Mouse (Mus musculus) CH12.LX (cell line): ENCODE measurements at regions not wholly inside any gene's neighbourhood (a gene's known extent, or its start where the extent isn't known, plus 50 kb on each side); places are given as distances from the start of the nearest gene placed in this dataset.

ENCODE experiments used
- DNase-seq: peaks from one replicate; pipeline ENCODE4 v3.0.0-alpha.2; 2013; ENCODE audit errors: extremely low read depth
- H3K27ac ChIP-seq: 2 replicates; pipeline ENCODE4 v1.5.1; 2012; ENCODE audit warnings: low read depth, mild to moderate bottlenecking, control low read depth, moderate library complexity; ENCODE audit not compliant: insufficient read depth
- H3K27me3 ChIP-seq: replicated peaks from 2 replicates; pipeline ENCODE3; 2012; ENCODE audit warnings: inconsistent platforms
- H3K36me3 ChIP-seq, 2 experiments: replicated peaks in 1 of 2; 2 replicates each; pipeline versions ENCODE3 to v1.6.1; 2012; ENCODE audit warnings: inconsistent platforms in 1 of 2, low read length in 1 of 2, mild to moderate bottlenecking in 1 of 2, mixed read lengths in 1 of 2, moderate library complexity in 1 of 2; ENCODE audit not compliant: control insufficient read depth in 1 of 2, insufficient read depth in 1 of 2
- H3K4me1 ChIP-seq, 2 experiments: 2 replicates each; pipeline ENCODE4 v1.6.1; 2012; ENCODE audit warnings: inconsistent platforms in 1 of 2, moderate library complexity in 1 of 2; ENCODE audit not compliant: insufficient read depth in 2 of 2, control insufficient read depth in 1 of 2
- H3K4me2 ChIP-seq: 2 replicates; pipeline ENCODE4 v1.6.1; 2012; ENCODE audit warnings: low read depth, mild to moderate bottlenecking, control low read depth; ENCODE audit not compliant: poor library complexity, insufficient read depth, severe bottlenecking
- H3K4me3 ChIP-seq, 3 experiments: fragments of 150-350 bp in 1 of 3; sonication (generic) in 1 of 3; replicated peaks in 1 of 3; 2 replicates each; pipeline versions ENCODE3 to v1.5.1; 2011 to 2012; ENCODE audit warnings: low read depth in 2 of 3, low read length in 2 of 3, mild to moderate bottlenecking in 2 of 3, moderate library complexity in 2 of 3, control low read depth in 1 of 3, improper control_type of control experiment in 1 of 3, inconsistent platforms in 1 of 3, mixed read lengths in 1 of 3; ENCODE audit not compliant: poor library complexity in 1 of 3
- H3K79me2 ChIP-seq: replicated peaks from 2 replicates; pipeline ENCODE4 v1.6.1; 2012; ENCODE audit warnings: mild to moderate bottlenecking, moderate library complexity; ENCODE audit not compliant: control insufficient read depth, poor library complexity, insufficient read depth, severe bottlenecking; ENCODE audit errors: extremely low read depth
- H3K9ac ChIP-seq: 2 replicates; pipeline ENCODE4 v1.6.1; 2012; ENCODE audit warnings: low read depth, mild to moderate bottlenecking, control low read depth, moderate library complexity; ENCODE audit not compliant: insufficient read depth
- H3K9me3 ChIP-seq: replicated peaks from 2 replicates; pipeline ENCODE3; 2012; ENCODE audit warnings: low read length, inconsistent platforms, mixed read lengths
- BHLHE40 ChIP-seq: IDR thresholded peaks from 2 replicates; pipeline ENCODE4 v1.6.1; 2011; ENCODE audit warnings: mild to moderate bottlenecking, low read depth, low read length, improper control_type of control experiment
- CHD1 ChIP-seq: IDR thresholded peaks from 2 replicates; pipeline ENCODE4 v1.6.1; 2012; ENCODE audit warnings: low read depth, low read length, improper control_type of control experiment, inconsistent platforms
- CHD2 ChIP-seq: IDR thresholded peaks from 2 replicates; pipeline ENCODE4 v1.6.1; 2011; ENCODE audit warnings: low read length, improper control_type of control experiment
- EP300 ChIP-seq: IDR thresholded peaks from 2 replicates; pipeline ENCODE4 v1.6.1; 2011; ENCODE audit warnings: low read length, improper control_type of control experiment
- GABPA ChIP-seq: IDR thresholded peaks from 2 replicates; pipeline ENCODE4 v1.6.1; 2012; ENCODE audit warnings: low read depth, low read length, improper control_type of control experiment, inconsistent platforms; ENCODE audit not compliant: insufficient replicate concordance
- IRF4 ChIP-seq: IDR thresholded peaks from 2 replicates; pipeline ENCODE4 v1.6.1; 2014; ENCODE audit warnings: low read depth, mild to moderate bottlenecking, inconsistent platforms, low read length, improper control_type of control experiment
- JUN ChIP-seq: IDR thresholded peaks from 2 replicates; pipeline ENCODE4 v1.6.1; 2011; ENCODE audit warnings: low read depth, mild to moderate bottlenecking, low read length, improper control_type of control experiment, moderate library complexity; ENCODE audit not compliant: insufficient read depth
- JUND ChIP-seq: conservative IDR thresholded peaks from 2 replicates; pipeline ENCODE4 v1.6.1; 2011; ENCODE audit warnings: low read depth, low read length, improper control_type of control experiment
- KAT2A ChIP-seq: IDR thresholded peaks from 2 replicates; pipeline ENCODE4 v1.6.1; 2012; ENCODE audit warnings: low read length, improper control_type of control experiment, inconsistent platforms; ENCODE audit not compliant: insufficient replicate concordance
- MAFK ChIP-seq: IDR thresholded peaks from 2 replicates; pipeline ENCODE4 v1.6.1; 2011; ENCODE audit warnings: low read length, improper control_type of control experiment; ENCODE audit not compliant: insufficient replicate concordance
- MAZ ChIP-seq: IDR thresholded peaks from 2 replicates; pipeline ENCODE4 v1.6.1; 2012; ENCODE audit warnings: low read depth, mild to moderate bottlenecking, inconsistent platforms, low read length, improper control_type of control experiment, moderate library complexity
- MXI1 ChIP-seq: IDR thresholded peaks from 2 replicates; pipeline ENCODE4 v1.6.1; 2011; ENCODE audit warnings: mild to moderate bottlenecking, low read depth, low read length, improper control_type of control experiment
- MYC ChIP-seq: IDR thresholded peaks from 2 replicates; pipeline ENCODE4 v1.6.1; 2011; ENCODE audit warnings: low read depth, mild to moderate bottlenecking, improper control_type of control experiment, low read length
- NRF1 ChIP-seq: IDR thresholded peaks from 2 replicates; pipeline ENCODE4 v1.6.1; 2014; ENCODE audit warnings: low read depth, mild to moderate bottlenecking, inconsistent platforms, low read length, improper control_type of control experiment, moderate library complexity
- POLR2A ChIP-seq: IDR thresholded peaks from 2 replicates; pipeline ENCODE4 v1.6.1; 2011; ENCODE audit warnings: low read depth, mild to moderate bottlenecking, improper control_type of control experiment, low read length
- POLR2AphosphoS2 ChIP-seq: IDR thresholded peaks from 2 replicates; pipeline ENCODE4 v1.6.1; 2011; ENCODE audit warnings: low read depth, low read length, improper control_type of control experiment
- RAD21 ChIP-seq: IDR thresholded peaks from 2 replicates; pipeline ENCODE4 v1.6.1; 2011; ENCODE audit warnings: low read depth, mild to moderate bottlenecking, low read length, improper control_type of control experiment, moderate library complexity
- RCOR1 ChIP-seq: conservative IDR thresholded peaks from 2 replicates; pipeline ENCODE4 v1.6.1; 2012; ENCODE audit warnings: low read depth, mild to moderate bottlenecking, inconsistent platforms, low read length, improper control_type of control experiment
- SMC3 ChIP-seq: IDR thresholded peaks from 2 replicates; pipeline ENCODE4 v1.6.1; 2011; ENCODE audit warnings: low read depth, low read length, improper control_type of control experiment
- TBP ChIP-seq: conservative IDR thresholded peaks from 2 replicates; pipeline ENCODE4 v1.6.1; 2011; ENCODE audit warnings: low read depth, low read length, improper control_type of control experiment
- TCF12 ChIP-seq: IDR thresholded peaks from 2 replicates; pipeline ENCODE4 v1.6.1; 2014; ENCODE audit warnings: low read depth, mild to moderate bottlenecking, inconsistent platforms, low read length, improper control_type of control experiment
- UBTF ChIP-seq: IDR thresholded peaks from 2 replicates; pipeline ENCODE4 v1.6.1; 2012; ENCODE audit warnings: low read depth, mild to moderate bottlenecking, inconsistent platforms, low read length, improper control_type of control experiment, moderate library complexity
- USF1 ChIP-seq: IDR thresholded peaks from 2 replicates; pipeline ENCODE4 v1.6.1; 2014; ENCODE audit warnings: low read depth, mild to moderate bottlenecking, inconsistent platforms, low read length, improper control_type of control experiment
- ZC3H11A ChIP-seq: IDR thresholded peaks from 2 replicates; pipeline ENCODE4 v1.6.1; 2012; ENCODE audit warnings: low read depth, mild to moderate bottlenecking, inconsistent platforms, low read length, improper control_type of control experiment
- ZKSCAN1 ChIP-seq: IDR thresholded peaks from 2 replicates; pipeline ENCODE4 v1.6.1; 2012; ENCODE audit warnings: low read depth, inconsistent platforms, low read length, improper control_type of control experiment, borderline replicate concordance
- ZNF384 ChIP-seq: IDR thresholded peaks from 2 replicates; pipeline ENCODE4 v1.6.1; 2012; ENCODE audit warnings: low read depth, low read length, improper control_type of control experiment, inconsistent platforms
- dilution Hi-C: fragments of 300-500 bp; cut with MboI; formaldehyde crosslinking; loops from 2 replicates; pipeline ENCODE4 v1.14.3; 2020; ENCODE audit warnings: low sequenced_read_pairs; ENCODE audit not compliant: extremely low pct_unique_long_range_greater_than_20kb, extremely low pct_ligation_motif_present
- in situ Hi-C: fragments of 300-500 bp; cut with MboI; formaldehyde crosslinking; loops from 3 replicates; pipeline ENCODE4 v1.14.3; 2019; ENCODE audit warnings: low sequenced_read_pairs, low pct_ligation_motif_present, low pct_unique_long_range_greater_than_20kb, mixed read lengths

DNA sequence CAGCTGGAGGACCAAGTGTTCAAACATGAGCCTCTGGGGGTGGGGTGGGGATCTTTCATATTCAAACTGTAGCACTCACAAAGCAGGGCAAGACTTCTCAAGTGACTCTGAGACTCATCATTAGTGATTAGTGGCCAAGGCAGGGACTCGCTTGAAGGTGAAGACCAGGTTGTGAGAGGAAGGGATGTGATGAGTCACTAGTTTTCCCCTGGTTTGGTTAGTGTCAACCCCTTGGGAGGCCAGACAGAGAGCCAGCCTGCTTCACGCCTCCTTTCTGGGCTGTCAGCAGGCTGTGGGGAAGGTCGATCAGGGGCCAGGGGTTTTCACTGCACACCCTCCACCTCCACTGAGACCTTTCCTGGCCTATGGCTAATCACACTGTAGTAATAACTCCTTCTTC, 65.2 kb downstream of the Slc30a10 start:
- H3K79me2 ChIP-seq: no peaks in the 10 kb centered on the region
- no peak overlapping the region for H3K4me2 ChIP-seq
- H3K27me3 ChIP-seq: no peaks in the 10 kb centered on the region
- no peak overlapping the region for H3K4me3 ChIP-seq
- no peak overlapping the region for H3K27ac ChIP-seq
- no peaks in the 10 kb centered on the region for H3K9me3 ChIP-seq
- dilution Hi-C loops (no loop called here), in situ Hi-C loops (no loop called here)
- no peaks in the 10 kb centered on the region for H3K36me3 ChIP-seq
- DNase-seq: peak; percentile 68
- TF ChIP-seq UBTF (no peak), CHD2 (no peak), MXI1 (no peak), BHLHE40 (no peak), JUN (no peak), EP300 (no peak), RCOR1 (no peak), KAT2A (no peak), GABPA (no peak), TCF12 (no peak), ZNF384 (no peak), TBP (no peak), JUND (no peak), NRF1 (no peak), POLR2AphosphoS2 (no peak), RAD21 (no peak), CHD1 (no peak)
- H3K9ac ChIP-seq: no peak overlapping the region
- peaks cover 0 to 20% of the 10 kb centered on the region in 2 experiments; a peak in 2 of 4 replicates for H3K4me1 ChIP-seq

DNA sequence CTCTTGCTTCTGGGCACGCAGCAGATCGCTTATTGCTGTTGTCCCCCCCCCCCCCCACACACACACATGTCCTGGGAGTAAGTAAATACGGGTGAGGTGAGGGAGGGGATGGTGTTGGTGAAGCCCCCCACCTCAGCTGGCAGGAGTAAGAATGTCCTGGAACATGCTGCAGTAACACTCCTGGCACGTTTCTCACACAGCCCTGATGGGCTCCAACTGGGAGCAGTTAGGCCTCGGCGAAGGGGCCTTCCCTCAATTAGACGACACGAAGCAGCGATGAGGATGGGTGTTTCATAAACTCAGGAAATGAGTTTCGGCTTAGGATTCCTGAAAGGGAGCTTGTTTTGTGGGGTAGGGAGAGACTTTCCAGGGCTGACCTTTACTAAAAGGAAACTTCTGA, 69.4 kb downstream of the Slc30a10 start:
- Histone ChIP-seq H3K79me2 (no peaks in the 10 kb centered on the region), H3K4me1 (peaks cover 0 to 20% of the 10 kb centered on the region in 2 experiments; a peak in 2 of 4 replicates), H3K36me3 (no peaks in the 10 kb centered on the region), H3K4me2 (no peak overlapping the region), H3K9me3 (peaks cover 2% of the 10 kb centered on the region), H3K9ac (no peak overlapping the region), H3K4me3 (no peak overlapping the region), H3K27me3 (no peaks in the 10 kb centered on the region), H3K27ac (no peak overlapping the region)
- DNase-seq: no peak
- dilution Hi-C loops: no loop called here
- in situ Hi-C loops: no loop called here
- TF ChIP-seq MAZ: no peak
- no peak for TF ChIP-seq MYC
- no peak for TF ChIP-seq IRF4
- no peak for TF ChIP-seq JUN
- no peak for TF ChIP-seq POLR2AphosphoS2
- no peak for TF ChIP-seq JUND
- no peak for TF ChIP-seq ZKSCAN1
- no peak for TF ChIP-seq USF1
- no peak for TF ChIP-seq CHD2
- TF ChIP-seq SMC3: no peak
- TF ChIP-seq ZC3H11A: no peak
- TF ChIP-seq POLR2A: no peak
- TF ChIP-seq MAFK: no peak
